Mouse (Mus musculus) kidney, adult 2 months (tissue): ENCODE results near the gene Klhl20.

Source experiments
- CTCF ChIP-seq: fragments of 200-500 bp; conservative IDR thresholded peaks from 2 replicates; pipeline ENCODE4 v1.5.1; 2011; ENCODE audit warnings: low read depth, mild to moderate bottlenecking, control low read depth, low read length, moderate library complexity, mixed read lengths; ENCODE audit not compliant: insufficient read depth, insufficient read length
- POLR2A ChIP-seq: fragments of 200-500 bp; IDR thresholded peaks from one replicate; pipeline ENCODE4 v1.6.1; 2011; ENCODE audit warnings: low read depth, low read length, control low read depth

DNA sequence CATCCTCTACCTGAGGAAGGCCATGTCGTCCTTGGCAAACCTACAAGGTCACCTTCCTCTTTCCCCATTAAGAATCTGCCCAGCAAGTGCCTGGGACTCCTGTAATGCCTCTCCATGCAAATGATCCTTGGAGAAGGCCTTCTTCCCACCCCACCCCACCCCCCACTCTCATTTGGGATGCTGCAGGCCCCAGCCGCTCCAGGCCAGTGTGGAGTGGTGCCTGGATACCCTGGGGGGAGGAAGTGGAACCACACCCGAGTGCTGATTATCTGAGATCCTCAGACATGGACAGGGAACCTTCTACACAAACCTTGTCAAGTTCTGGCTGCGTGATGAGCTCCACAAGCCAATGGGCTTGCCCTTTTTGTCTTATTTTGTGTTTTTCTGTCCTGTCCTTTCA, 29.0 kb upstream of the Klhl20 start:
- TF ChIP-seq CTCF = no peak
- TF ChIP-seq POLR2A = no peak
